ENCODE assay signal across 7 mouse cellular contexts in genomic region chr11:88864458-88865197, GRCm38 (mm10). TPM values are rescaled to one million over a fixed set of nuclear protein-coding genes. Genes with fewer than 3 reads are reported as not detected.
DNase-seq lines count a peak whose midpoint lies in the region; ATAC-seq and TF ChIP-seq lines count a peak whose summit lies in the region.

TSS of gene Akap1 (minus strand) at chr11:88864586.

- ATAC-seq in embryonic facial prominence, embryonic 11.5 days (replicated peaks; ENCODE audit: insufficient number of reproducible peaks, low FRiP score, low TSS enrichment, low read depth), result peak; percentile 97
- ATAC-seq in limb, embryonic 11.5 days (ENCODE audit: insufficient number of reproducible peaks, low FRiP score, low TSS enrichment, low read depth), result peak; percentile 98
- ATAC-seq in midbrain, embryonic 14.5 days (ENCODE audit: low FRiP score, low TSS enrichment), result peak; percentile 98

- TF ChIP-seq CTCF in spleen, adult 2 months (IDR thresholded peaks at IDR 0.05; ENCODE audit: extremely low read depth, insufficient read depth, insufficient read length, insufficient replicate concordance), result no peak

- H3K36me3 ChIP-seq in embryonic facial prominence, embryonic 11.5 days (replicated peaks; ENCODE audit: control insufficient read depth, insufficient read depth, low read depth, low read length), result no peaks in the 10 kb centered on the region
- H3K36me3 ChIP-seq in limb, embryonic 11.5 days (ENCODE audit: control insufficient read depth, insufficient read depth, low read length), result no peaks in the 10 kb centered on the region
- H3K36me3 ChIP-seq in midbrain, embryonic 14.5 days (ENCODE audit: control insufficient read depth, insufficient read depth, low read length), result no peaks in the 10 kb centered on the region
- no peaks in the 10 kb centered on the region for H3K36me3 ChIP-seq in spleen, adult 2 months (ENCODE audit: control insufficient read depth, insufficient read depth, low read length)

- 1% methylated on average over 58 of the region's 60 CpGs for WGBS in embryonic facial prominence, embryonic 11.5 days
- WGBS in limb, embryonic 11.5 days, result 2% methylated on average over 60 of the region's 60 CpGs
- WGBS in midbrain, embryonic 14.5 days, result 2% methylated on average over 58 of the region's 60 CpGs
- 2% methylated on average over 58 of the region's 60 CpGs for WGBS in spleen, adult 2 months

- peak within 1 kb of the TSS; percentile 57 for H3K27ac ChIP-seq in embryonic facial prominence, embryonic 11.5 days (replicated peaks; ENCODE audit: low read depth, low read length)
- H3K27ac ChIP-seq in limb, embryonic 11.5 days (replicated peaks; ENCODE audit: low read depth, low read length), result peak within 1 kb of the TSS; percentile 50; the same call in 1 of the 2 replicates
- H3K27ac ChIP-seq in midbrain, embryonic 14.5 days (replicated peaks; ENCODE audit: low read depth, low read length), result peak within 1 kb of the TSS; percentile 92
- H3K27ac ChIP-seq in spleen, adult 2 months (ENCODE audit: insufficient read depth, low read length), result peak within 1 kb of the TSS; percentile 53

- peak within 1 kb of the TSS; percentile 74 for H3K9ac ChIP-seq in embryonic facial prominence, embryonic 11.5 days (replicated peaks; ENCODE audit: low read length)
- peak within 1 kb of the TSS; percentile 70 for H3K9ac ChIP-seq in limb, embryonic 11.5 days (ENCODE audit: low read length)
- peak within 1 kb of the TSS; percentile 86 for H3K9ac ChIP-seq in midbrain, embryonic 14.5 days (replicated peaks; ENCODE audit: low read length)

- TF ChIP-seq POLR2A in spleen, adult 2 months (IDR thresholded peaks at IDR 0.05; ENCODE audit: low read depth, low read length), result no peak

- H3K4me1 ChIP-seq in embryonic facial prominence, embryonic 11.5 days (ENCODE audit: control insufficient read depth, insufficient read depth, low read length), result peaks cover 7% of the 10 kb centered on the region
- H3K4me1 ChIP-seq in limb, embryonic 11.5 days (ENCODE audit: control insufficient read depth, insufficient read depth, low read length), result peaks cover 8% of the 10 kb centered on the region; the same call in 1 of the 2 replicates
- H3K4me1 ChIP-seq in midbrain, embryonic 14.5 days (ENCODE audit: control insufficient read depth, insufficient read depth, low read length), result peaks cover 23% of the 10 kb centered on the region
- H3K4me1 ChIP-seq in spleen, adult 2 months (ENCODE audit: control insufficient read depth, insufficient read depth, insufficient read length), result peaks cover 15% of the 10 kb centered on the region

- H3K9me3 ChIP-seq in embryonic facial prominence, embryonic 11.5 days (replicated peaks; ENCODE audit: control insufficient read depth, low read length), result no peaks in the 10 kb centered on the region
- no peaks in the 10 kb centered on the region for H3K9me3 ChIP-seq in limb, embryonic 11.5 days (ENCODE audit: control insufficient read depth, low read length)
- no peaks in the 10 kb centered on the region for H3K9me3 ChIP-seq in midbrain, embryonic 14.5 days (ENCODE audit: control insufficient read depth, low read length)

- peak; percentile 99 for DNase-seq in adrenal gland, postnatal 14 days
- peak; percentile 97 for DNase-seq in embryonic facial prominence, embryonic 11.5 days (ENCODE audit: low spot score)
- DNase-seq in heart, adult 11 months, result peak; percentile 100
- DNase-seq in kidney, adult 18-20 months, result peak; percentile 98
- DNase-seq in limb, embryonic 11.5 days (ENCODE audit: low spot score), result peak; percentile 97
- DNase-seq in midbrain, embryonic 14.5 days, result peak; percentile 99
- peak; percentile 37 to 59 for DNase-seq in spleen, adult 2 months (ENCODE audit: low read depth in 1 of 2, low spot score in 2 of 2)

- no peaks in the 10 kb centered on the region for H3K27me3 ChIP-seq in embryonic facial prominence, embryonic 11.5 days (ENCODE audit: control insufficient read depth, insufficient read depth, low read length)
- H3K27me3 ChIP-seq in limb, embryonic 11.5 days (ENCODE audit: control insufficient read depth, insufficient read depth, low read length), result 0 out of 2 replicates have a peak, but pooled peaks cover 5% of the 10 kb centered on the region
- no peaks in the 10 kb centered on the region for H3K27me3 ChIP-seq in midbrain, embryonic 14.5 days (ENCODE audit: control insufficient read depth, insufficient read depth, low read length)
- peaks cover 8% of the 10 kb centered on the region for H3K27me3 ChIP-seq in spleen, adult 2 months (ENCODE audit: control insufficient read depth, insufficient read depth, low read length)

- peak within 1 kb of the TSS; percentile 69 for H3K4me3 ChIP-seq in embryonic facial prominence, embryonic 11.5 days (ENCODE audit: low read depth, low read length)
- H3K4me3 ChIP-seq in limb, embryonic 11.5 days (ENCODE audit: low read depth, low read length), result peak within 1 kb of the TSS; percentile 72
- peak within 1 kb of the TSS; percentile 70 for H3K4me3 ChIP-seq in midbrain, embryonic 14.5 days (replicated peaks; ENCODE audit: low read depth, low read length)
- peak within 1 kb of the TSS; percentile 57 for H3K4me3 ChIP-seq in spleen, adult 2 months (ENCODE audit: extremely low read depth, insufficient read depth, insufficient read length)

- H3K4me2 ChIP-seq in embryonic facial prominence, embryonic 11.5 days (ENCODE audit: low read depth, low read length), result peak within 1 kb of the TSS; percentile 99
- H3K4me2 ChIP-seq in limb, embryonic 11.5 days (ENCODE audit: low read depth, severe bottlenecking), result peak within 1 kb of the TSS; percentile 99
- H3K4me2 ChIP-seq in midbrain, embryonic 14.5 days (ENCODE audit: low read length), result peak within 1 kb of the TSS; percentile 97

RNA-seq across cellular contexts. Expression of gene Akap1, which starts in this region (rescaled TPM):
- 128 and 149 TPM in 2 replicates for total RNA-seq in adrenal gland, postnatal 14 days (2021)
- 9.6 and 12.3 TPM in 2 replicates for polyA plus RNA-seq in embryonic facial prominence, embryonic 11.5 days (2014; fragmentation: Nextera tagmentation; extraction: Ambion mirVana)
- polyA plus RNA-seq in limb, embryonic 11.5 days (2014; fragmentation: Nextera tagmentation; extraction: Ambion mirVana), result 9.8 and 11.3 TPM in 2 replicates
- 28.7 and 29.0 TPM in 2 replicates for polyA plus RNA-seq in midbrain, embryonic 14.5 days (2014; fragmentation: Nextera tagmentation; extraction: Ambion mirVana)
- polyA plus RNA-seq in spleen, adult 2 months (2012; rRNA removed), result 5.5 and 6.5 TPM in 2 replicates

Comparison
In these comparisons a context has a peak if more than half of its experiments do, and no peak if none do; other contexts are left out.
1. Peak in every context shown above with its lines: DNase-seq, ATAC-seq, H3K4me3 ChIP-seq and H3K27ac ChIP-seq.
2. DNase-seq: peak in every context shown above with its lines; median percentile 100 in heart, adult 11 months; 99 in adrenal gland, postnatal 14 days; 99 in midbrain, embryonic 14.5 days; 98 in kidney, adult 18-20 months; 97 in embryonic facial prominence, embryonic 11.5 days; 97 in limb, embryonic 11.5 days; 48 in spleen, adult 2 months.